Mouse (Mus musculus): Measurements from ENCODE around the gene Tctn1. TPM values are rescaled to one million over a fixed set of nuclear protein-coding genes. Genes with fewer than 3 reads are reported as not detected.
A peak's percentile ranks its signal among the peaks of the same experiment; 100 is the strongest.

Gene Tctn1
- total RNA-seq, 4 experiments from 2014 or later = 15.0 to 16.6 (median 15.7) TPM

GRCm38 (mm10) chr5:122247529-122247928, 16.7 kb downstream of the Tctn1 start:
- peak; percentile 42 to 67 for DNase-seq (ENCODE audit: low spot score in 2 of 2)

GRCm38 (mm10) chr5:122246547-122247167, 17.6 kb downstream of the Tctn1 start:
- no peak for DNase-seq (ENCODE audit: low spot score in 2 of 2)

GRCm38 (mm10) chr5:122245186-122245585, 19.1 kb downstream of the Tctn1 start:
- DNase-seq (ENCODE audit: low spot score in 2 of 2) = no peak

GRCm38 (mm10) chr5:122243781-122244523, 20.3 kb downstream of the Tctn1 start:
- DNase-seq (ENCODE audit: low spot score in 2 of 2) = peak; percentile 40 to 56

GRCm38 (mm10) chr5:122242521-122243123, 21.6 kb downstream of the Tctn1 start:
- no peak for DNase-seq (ENCODE audit: low spot score in 2 of 2)

GRCm38 (mm10) chr5:122240989-122241388, 23.3 kb downstream of the Tctn1 start:
- DNase-seq (ENCODE audit: low spot score in 2 of 2) = no peak

GRCm38 (mm10) chr5:122240521-122240920, 23.7 kb downstream of the Tctn1 start:
- DNase-seq (ENCODE audit: low spot score in 2 of 2) = no peak

GRCm38 (mm10) chr5:122239618-122240017, 24.6 kb downstream of the Tctn1 start:
- no peak for DNase-seq (ENCODE audit: low spot score in 2 of 2)

- DNase-seq (ENCODE audit: low spot score in 2 of 2) = no peak
Observed at GRCm38 (mm10) chr5:122237200-122237599, 27.1 kb downstream of the Tctn1 start.

- no peak for DNase-seq (ENCODE audit: low spot score in 2 of 2)
Observed at GRCm38 (mm10) chr5:122235196-122235836, 28.9 kb downstream of the Tctn1 start.

GRCm38 (mm10) chr5:122234319-122235195, 29.7 kb downstream of the Tctn1 start:
- DNase-seq (ENCODE audit: low spot score in 2 of 2) = no peak

- no peak for DNase-seq (ENCODE audit: low spot score in 2 of 2)
Observed at GRCm38 (mm10) chr5:122233695-122234094, 30.6 kb downstream of the Tctn1 start.

- no peak for DNase-seq (ENCODE audit: low spot score in 2 of 2)
Observed at GRCm38 (mm10) chr5:122233077-122233581, 31.1 kb downstream of the Tctn1 start.

- no peak for DNase-seq (ENCODE audit: low spot score in 2 of 2)
Observed at GRCm38 (mm10) chr5:122232004-122232403, 32.3 kb downstream of the Tctn1 start.

- no peak for DNase-seq (ENCODE audit: low spot score in 2 of 2)
Observed at GRCm38 (mm10) chr5:122231431-122231830, 32.8 kb downstream of the Tctn1 start.

- no peak for DNase-seq (ENCODE audit: low spot score in 2 of 2)
Observed at GRCm38 (mm10) chr5:122230816-122231215, 33.4 kb downstream of the Tctn1 start.

GRCm38 (mm10) chr5:122228772-122229171, 35.5 kb downstream of the Tctn1 start:
- no peak for DNase-seq (ENCODE audit: low spot score in 2 of 2)

GRCm38 (mm10) chr5:122228271-122228765, 35.9 kb downstream of the Tctn1 start:
- DNase-seq (ENCODE audit: low spot score in 2 of 2) = no peak

- no peak for DNase-seq (ENCODE audit: low spot score in 2 of 2)
Observed at GRCm38 (mm10) chr5:122224291-122224690, 40.0 kb downstream of the Tctn1 start.

GRCm38 (mm10) chr5:122221085-122221484, 43.2 kb downstream of the Tctn1 start:
- DNase-seq (ENCODE audit: low spot score in 2 of 2) = no peak
